Mouse (Mus musculus) E14TG2a.4 (cell line): ENCODE data around the gene Phc1.

Experiments used
- CTCF ChIP-seq: conservative IDR thresholded peaks from 2 replicates; pipeline ENCODE4 v1.5.1; 2014; ENCODE audit warnings: low read length
- NANOG ChIP-seq: IDR thresholded peaks from 2 replicates; pipeline ENCODE4 v1.6.1; 2014; ENCODE audit warnings: borderline replicate concordance, low read length, mixed read lengths
- POU5F1 ChIP-seq: IDR thresholded peaks from 2 replicates; pipeline ENCODE4 v1.6.1; 2014; ENCODE audit warnings: low read length, borderline replicate concordance

GRCm38 (mm10) chr6:122302121-122302520, 38.2 kb downstream of the Phc1 start:
- TF ChIP-seq CTCF (no peak), NANOG (no peak), POU5F1 (no peak)
